Mouse (Mus musculus) layer of hippocampus, postnatal 10 days (tissue): ENCODE measurements at regions not wholly inside any gene's neighbourhood (a gene's known extent, or its start where the extent isn't known, plus 50 kb on each side); places are given as distances from the start of the nearest gene placed in this dataset.
"Not testable (repeated sequence)": the region's sequence is repeated elsewhere in the genome, so short reads cannot be mapped to it uniquely, and the experiment has no call there.

Experiments used
- DNase-seq, 2 experiments: peaks; one replicate each; pipeline ENCODE4 v3.0.0; 2021; ENCODE audit warnings: low spot score in 2 of 2

- DNase-seq, result no peak
Measured at GRCm38 (mm10) chr14:114485781-114486180, 606.2 kb upstream of the Gpc5 start.

- DNase-seq, result not testable (repeated sequence)
Measured at GRCm38 (mm10) chr14:114493371-114493770, 598.6 kb upstream of the Gpc5 start.

- DNase-seq, result no peak
Measured at GRCm38 (mm10) chr14:114504976-114505375, 587.0 kb upstream of the Gpc5 start.

- DNase-seq, result no peak
Measured at GRCm38 (mm10) chr14:114547910-114548680, 543.9 kb upstream of the Gpc5 start.

GRCm38 (mm10) chr14:114549101-114549500, 542.9 kb upstream of the Gpc5 start:
- no peak for DNase-seq

DNA sequence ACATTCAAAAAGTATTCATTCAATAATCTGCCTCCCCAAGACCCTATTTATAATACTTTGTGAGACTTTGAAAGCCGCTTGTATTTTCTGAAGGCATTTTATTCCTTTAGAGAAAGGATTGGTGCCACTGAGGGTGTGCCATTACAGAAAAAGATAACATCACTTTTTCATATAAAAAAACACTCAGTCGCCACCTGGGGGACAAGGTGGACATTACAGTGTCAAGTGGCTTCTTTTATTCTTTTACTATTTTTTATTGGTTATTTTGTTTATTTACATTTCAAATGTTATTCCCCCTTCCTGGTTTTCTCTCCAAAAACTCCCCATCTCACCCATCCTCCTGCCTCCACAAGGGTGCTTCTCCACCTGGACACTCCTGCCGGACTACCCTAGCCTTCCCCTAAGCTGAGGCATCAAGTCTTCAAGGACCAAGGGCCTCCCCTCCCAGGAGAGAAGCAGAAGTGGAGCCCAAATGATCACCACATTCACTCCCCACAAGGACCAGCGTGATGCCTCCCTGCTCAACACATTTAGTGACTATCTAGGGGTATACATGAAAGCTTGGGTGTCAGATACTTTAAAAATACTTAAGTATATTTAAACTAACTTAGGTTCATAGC, 525.5 kb upstream of the Gpc5 start:
- DNase-seq, result peak; percentile 17 to 31

DNA sequence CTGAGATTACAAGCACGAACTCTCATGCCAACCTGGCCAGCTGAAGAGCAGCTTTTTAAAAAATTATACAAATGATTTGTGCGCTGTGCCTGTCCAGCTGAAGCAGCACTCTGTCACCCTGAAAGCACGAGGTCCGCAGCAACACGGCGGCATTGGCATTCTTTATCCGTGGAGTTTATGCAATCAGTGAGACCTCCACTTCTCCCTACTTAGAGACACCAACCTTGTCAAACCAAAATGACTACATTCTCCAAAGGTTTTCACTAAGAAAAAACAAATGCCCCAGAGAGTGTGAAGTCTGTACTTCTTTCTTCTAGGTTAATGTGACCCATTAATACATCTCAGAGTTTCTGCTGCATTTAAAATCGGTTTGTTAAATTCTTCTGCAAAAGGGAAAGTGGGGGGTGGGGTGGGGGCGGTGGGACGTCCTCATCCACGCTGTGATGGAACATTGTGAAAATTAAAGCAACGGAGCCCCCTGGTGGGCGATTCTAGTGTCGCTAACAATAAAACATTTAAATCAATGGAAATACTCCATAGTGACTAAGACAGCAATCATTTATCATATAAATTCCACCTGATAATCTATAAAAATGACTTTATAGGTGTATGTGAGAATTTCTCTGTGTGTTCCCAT, 524.2 kb upstream of the Gpc5 start:
- peak; percentile 85 to 88 for DNase-seq

GRCm38 (mm10) chr14:114587367-114588064, 504.5 kb upstream of the Gpc5 start:
- DNase-seq, result no peak

- no peak for DNase-seq
Measured at GRCm38 (mm10) chr14:114609296-114609695, 482.7 kb upstream of the Gpc5 start.

DNA sequence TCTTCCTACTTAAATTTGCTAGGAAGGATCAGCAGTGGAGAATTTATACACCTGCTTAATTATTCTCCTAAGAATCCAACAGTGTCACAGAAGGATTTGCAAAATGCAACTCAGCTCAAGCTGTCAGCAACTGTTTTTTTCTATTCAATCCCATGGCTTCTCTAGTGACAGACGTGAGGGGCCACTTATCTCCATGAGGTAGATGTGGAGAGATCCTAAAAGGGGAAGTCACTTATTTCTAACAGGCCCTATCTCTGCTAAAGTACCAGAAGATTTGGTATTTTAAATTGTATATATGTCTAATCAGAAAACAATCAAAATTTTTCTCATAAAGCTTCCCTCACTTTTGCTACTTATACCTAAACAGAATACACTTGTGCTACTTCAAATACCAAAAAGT, 479.6 kb upstream of the Gpc5 start:
- DNase-seq, result no peak

- DNase-seq, result no peak
Measured at GRCm38 (mm10) chr14:114656636-114657035, 435.4 kb upstream of the Gpc5 start.

DNA sequence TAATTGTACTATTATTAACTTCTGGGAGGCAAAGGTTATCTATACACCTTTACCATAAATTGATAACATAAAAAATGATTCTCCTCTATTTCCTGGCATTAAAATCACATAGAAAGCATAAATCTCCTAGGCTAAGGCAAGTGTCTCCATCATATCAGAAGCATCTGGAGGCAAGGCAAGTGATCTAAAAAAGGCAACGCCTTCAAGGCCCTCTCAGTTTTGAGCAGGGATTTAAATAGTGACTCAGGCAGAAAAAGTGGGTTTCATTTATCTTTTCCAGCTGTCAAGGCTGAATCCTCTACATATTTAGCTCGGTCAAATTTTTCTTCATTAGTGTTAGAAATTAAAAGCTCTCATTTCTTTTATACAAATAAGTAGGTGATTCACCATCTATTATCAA, 430.0 kb upstream of the Gpc5 start:
- DNase-seq, result no peak

DNA sequence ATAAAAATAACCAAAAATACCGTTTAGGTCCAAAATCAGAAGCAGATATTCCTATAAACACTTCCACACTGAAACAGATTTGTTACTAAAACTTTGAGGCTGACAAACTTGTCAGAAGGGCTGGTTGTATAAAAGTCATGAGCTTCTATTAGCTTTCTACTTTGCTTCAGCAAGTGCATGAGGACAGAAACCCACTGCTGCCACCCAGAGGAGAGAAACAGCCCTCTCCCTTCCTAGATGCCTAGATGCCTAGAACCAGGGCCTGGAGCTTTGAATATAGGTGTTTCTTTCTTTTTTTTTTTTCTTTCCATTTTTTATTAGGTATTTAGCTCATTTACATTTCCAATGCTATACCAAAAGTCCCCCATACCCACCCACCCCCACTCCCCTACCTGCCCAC, 406.9 kb upstream of the Gpc5 start:
- DNase-seq, result peak; percentile 8 to 32

DNA sequence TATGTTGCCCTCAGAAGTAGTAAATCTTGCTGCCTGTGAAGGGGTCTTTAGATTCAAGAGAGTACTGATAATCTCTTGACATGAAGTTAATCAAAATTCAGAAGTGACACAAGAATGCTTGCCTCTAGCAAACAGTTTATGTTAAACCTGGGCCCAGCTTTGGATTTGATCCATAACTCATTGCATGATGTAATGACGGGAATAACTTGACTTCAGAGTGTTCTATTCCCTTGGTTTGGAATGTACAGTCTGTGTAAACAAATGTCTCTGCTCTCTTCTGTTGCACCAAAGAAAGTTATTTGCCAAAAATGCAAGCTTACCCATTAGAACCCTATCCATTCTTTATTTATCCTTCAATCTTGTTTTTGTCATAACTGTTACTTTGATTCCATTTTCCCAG, 397.1 kb upstream of the Gpc5 start:
- DNase-seq, result no peak

- no peak for DNase-seq
Measured at GRCm38 (mm10) chr14:114697543-114697942, 394.5 kb upstream of the Gpc5 start.

GRCm38 (mm10) chr14:114723080-114723479, 368.9 kb upstream of the Gpc5 start:
- DNase-seq, result no peak

- no peak for DNase-seq
Measured at GRCm38 (mm10) chr14:114767323-114767722, 324.7 kb upstream of the Gpc5 start.

GRCm38 (mm10) chr14:114776723-114777122, 315.3 kb upstream of the Gpc5 start:
- no peak for DNase-seq

DNA sequence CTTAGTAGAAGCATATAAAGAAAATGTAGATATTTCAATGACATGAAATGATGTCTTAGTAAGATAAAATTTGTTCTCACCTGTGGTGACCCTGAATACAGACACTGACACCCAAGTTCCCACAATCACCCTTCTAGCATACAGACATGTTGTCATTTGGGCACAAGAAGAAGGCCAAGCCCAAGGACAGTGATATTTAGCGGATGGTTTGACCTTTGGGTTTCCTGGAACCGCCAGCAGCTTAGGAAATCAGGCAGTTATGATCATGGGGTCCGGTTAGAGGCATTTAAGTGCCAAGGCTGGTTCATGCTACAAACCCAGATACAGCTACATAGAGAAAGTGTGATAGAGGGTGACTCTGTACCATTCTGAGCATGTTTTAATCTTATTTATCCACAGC, 310.2 kb upstream of the Gpc5 start:
- DNase-seq, result no peak

DNA sequence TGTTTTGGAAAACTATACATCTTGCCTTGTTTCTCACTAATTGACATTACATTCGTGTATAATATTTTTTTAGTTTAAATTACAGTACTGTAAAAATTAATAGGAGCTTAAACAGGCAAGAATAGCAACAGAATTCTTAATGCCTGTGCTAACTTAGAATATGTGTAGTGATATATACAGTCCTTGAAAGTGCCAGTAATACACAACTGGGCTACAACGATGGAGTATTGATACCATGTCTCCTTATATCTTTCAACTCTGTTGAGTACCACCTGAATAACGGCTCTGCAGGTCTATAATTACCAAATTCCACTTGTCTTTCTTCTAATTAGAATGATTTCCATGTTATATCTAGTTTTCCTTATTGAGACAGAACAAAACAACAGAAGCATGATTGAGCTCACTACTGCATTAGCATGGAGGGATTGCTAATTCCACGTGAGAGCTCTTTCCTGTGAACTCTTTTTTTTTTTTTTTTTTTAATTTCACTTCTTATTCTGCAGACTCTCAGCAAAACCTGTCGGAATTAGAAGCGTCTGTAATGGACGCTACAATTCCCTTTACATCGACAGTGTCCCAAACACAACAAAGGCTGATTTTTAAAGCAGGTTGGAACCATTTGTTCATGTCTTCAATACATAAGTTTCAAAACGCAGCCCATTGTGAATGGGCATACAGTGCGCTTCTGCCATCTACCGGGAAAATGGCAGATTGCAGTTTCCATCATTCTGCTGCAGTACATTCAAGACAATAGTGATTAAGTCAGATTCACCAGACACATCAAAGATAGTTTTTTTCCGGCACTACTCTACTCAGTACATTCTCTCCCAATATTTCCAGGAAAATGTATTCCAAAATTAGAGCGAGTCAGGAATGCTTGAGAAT, 300.8 kb upstream of the Gpc5 start:
- peak; percentile 90 for DNase-seq

DNA sequence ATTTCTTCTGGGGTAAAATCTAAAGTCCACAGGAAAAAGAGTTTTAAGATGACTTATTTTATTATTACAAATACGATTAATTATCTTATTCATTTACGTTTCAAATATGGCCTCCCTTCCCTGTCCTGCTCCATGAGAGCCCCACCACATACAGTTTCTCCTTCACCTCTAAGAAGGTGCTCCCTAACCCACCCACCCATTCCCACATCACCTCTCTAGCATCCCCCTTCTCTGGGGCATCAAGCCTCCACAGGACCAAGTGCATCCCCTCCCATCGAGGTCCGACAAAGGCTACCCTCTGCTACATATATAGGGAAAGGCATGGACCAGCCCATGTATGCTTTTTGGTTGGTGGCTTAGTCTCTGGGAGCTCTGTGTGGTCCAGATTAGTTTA, 300.2 kb upstream of the Gpc5 start:
- no peak for DNase-seq
